Mouse (Mus musculus) bone marrow macrophage, adult 2 months (primary cell): Measurements from ENCODE around the gene Pi16. TPM values are rescaled to one million over a fixed set of nuclear protein-coding genes. Genes with fewer than 3 reads are reported as not detected.
"Not testable (repeated sequence)": the region's sequence is repeated elsewhere in the genome, so short reads cannot be mapped to it uniquely, and the experiment has no call there.

Experiments
- H3K27ac ChIP-seq: 2 replicates; pipeline ENCODE4 v1.5.1; 2012; ENCODE audit warnings: low read depth, low read length; ENCODE audit not compliant: insufficient read depth
- H3K4me1 ChIP-seq: 2 replicates; pipeline ENCODE4 v1.6.1; 2012; ENCODE audit warnings: low read length; ENCODE audit not compliant: control insufficient read depth, insufficient read depth
- H3K4me3 ChIP-seq: 2 replicates; pipeline ENCODE4 v1.5.1; 2012; ENCODE audit warnings: mild to moderate bottlenecking, low read length, moderate library complexity; ENCODE audit not compliant: insufficient read depth
- CTCF ChIP-seq: IDR thresholded peaks from 2 replicates; pipeline ENCODE4 v1.5.1; 2012; ENCODE audit warnings: low read depth, mild to moderate bottlenecking, low read length, moderate library complexity
- POLR2A ChIP-seq: IDR thresholded peaks from 2 replicates; pipeline ENCODE4 v1.6.1; 2012; ENCODE audit warnings: mild to moderate bottlenecking, low read depth, low read length, borderline replicate concordance
- polyA plus RNA-seq: library from polyadenylated mRNA; stranded (reverse); fragments of >200 nt; gene quantifications from 2 replicates; pipeline ENCODE4 v1.2.4, GENCODE M21; 2012; ENCODE audit not compliant: missing spikeins, insufficient read depth, insufficient read length

Gene Pi16
- 0.41 TPM in 1 of 2 replicates, not detected in the other for polyA plus RNA-seq

GRCm38 (mm10) chr17:29317380-29317779, at the start of gene Pi16:
Gene Pi16 (plus strand): TSS chr17:29317680.
- peaks cover 32% of the 10 kb centered on the region for H3K4me1 ChIP-seq
- H3K4me3 ChIP-seq, H3K27ac ChIP-seq: not testable (repeated sequence)

GRCm38 (mm10) chr17:29267931-29268681, 49.4 kb upstream of the Pi16 start:
- peak overlapping the region; percentile 42 for H3K27ac ChIP-seq
- TF ChIP-seq CTCF: no peak
- peak overlapping the region; percentile 10; the same call in 1 of the 2 replicates for H3K4me3 ChIP-seq
- peaks cover 25% of the 10 kb centered on the region for H3K4me1 ChIP-seq

- peak within 1 kb of the TSS; percentile 87 for H3K4me3 ChIP-seq
- peaks cover 25% of the 10 kb centered on the region for H3K4me1 ChIP-seq
- TF ChIP-seq CTCF: no peak
- no peak for TF ChIP-seq POLR2A
- peak within 1 kb of the TSS; percentile 65 for H3K27ac ChIP-seq
These were observed 48.7 kb upstream of the Pi16 start, which contains the start of gene BC004004 for GRCm38 (mm10) chr17:29268682-29269348. Gene BC004004 (plus strand): TSS chr17:29268788.

- peaks cover 23% of the 10 kb centered on the region for H3K4me1 ChIP-seq
- no peak for TF ChIP-seq CTCF
- TF ChIP-seq POLR2A: no peak
- H3K4me3 ChIP-seq: peak overlapping the region; percentile 87
- H3K27ac ChIP-seq: peak overlapping the region; percentile 65
These were observed 48.2 kb upstream of the Pi16 start for GRCm38 (mm10) chr17:29269349-29269706.

GRCm38 (mm10) chr17:29270148-29270698, 47.3 kb upstream of the Pi16 start:
- peaks cover 17% of the 10 kb centered on the region for H3K4me1 ChIP-seq
- no peak overlapping the region for H3K4me3 ChIP-seq
- H3K27ac ChIP-seq: no peak overlapping the region
- TF ChIP-seq POLR2A: no peak
- TF ChIP-seq CTCF: no peak

GRCm38 (mm10) chr17:29273156-29273555, 44.3 kb upstream of the Pi16 start:
- no peak overlapping the region for H3K4me3 ChIP-seq
- peaks cover 13% of the 10 kb centered on the region for H3K4me1 ChIP-seq
- no peak overlapping the region for H3K27ac ChIP-seq
- TF ChIP-seq CTCF: no peak
- no peak for TF ChIP-seq POLR2A

- TF ChIP-seq CTCF (no peak), POLR2A (no peak)
- Histone ChIP-seq H3K4me3 (no peak overlapping the region), H3K4me1 (peaks cover 11% of the 10 kb centered on the region), H3K27ac (no peak overlapping the region)
These were observed 43.6 kb upstream of the Pi16 start for GRCm38 (mm10) chr17:29273889-29274288.

GRCm38 (mm10) chr17:29280422-29280821, 37.1 kb upstream of the Pi16 start:
- TF ChIP-seq POLR2A (no peak), CTCF (no peak)
- Histone ChIP-seq H3K27ac (no peak overlapping the region), H3K4me1 (no peaks in the 10 kb centered on the region), H3K4me3 (no peak overlapping the region)

- Histone ChIP-seq H3K4me1 (no peaks in the 10 kb centered on the region), H3K27ac (no peak overlapping the region), H3K4me3 (no peak overlapping the region)
- TF ChIP-seq POLR2A (no peak), CTCF (no peak)
These were observed 35.9 kb upstream of the Pi16 start for GRCm38 (mm10) chr17:29281541-29281940.

- no peak overlapping the region for H3K4me3 ChIP-seq
- TF ChIP-seq POLR2A (no peak), CTCF (no peak)
- no peak overlapping the region for H3K27ac ChIP-seq
- H3K4me1 ChIP-seq: no peaks in the 10 kb centered on the region
These were observed 35.1 kb upstream of the Pi16 start for GRCm38 (mm10) chr17:29282216-29282952.
